ENCODE assay signal across 7 mouse cellular contexts in the genomic region with DNA sequence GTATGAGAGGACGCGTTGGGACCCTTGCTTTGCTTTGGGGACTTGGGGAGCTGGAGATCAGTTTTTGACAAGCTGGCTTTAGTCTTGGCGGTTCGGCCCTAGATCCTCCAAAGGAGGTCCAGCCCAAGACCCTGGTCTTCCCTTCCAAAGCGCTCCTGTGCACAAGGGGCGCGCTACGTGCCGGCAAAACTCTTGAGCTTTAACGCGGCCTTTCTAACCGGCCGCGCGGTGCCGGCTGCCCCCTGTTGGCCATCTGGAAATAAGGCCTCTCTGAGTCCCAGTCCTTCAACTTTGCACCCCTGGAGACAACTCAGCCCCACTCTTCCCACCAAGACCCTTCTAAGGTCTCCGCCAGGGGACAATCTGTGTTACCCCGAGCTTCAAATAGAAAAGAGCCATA. TPM values are rescaled to one million over a fixed set of nuclear protein-coding genes. Genes with fewer than 3 reads are reported as not detected.
DNase-seq lines count a peak whose midpoint lies in the region; ATAC-seq lines count a peak whose summit lies in the region.

No protein-coding gene starts in this region.

- peak overlapping the region; percentile 79 for H3K4me3 ChIP-seq in embryonic facial prominence, embryonic 11.5 days (ENCODE audit: low read depth, low read length)
- peak overlapping the region; percentile 55 for H3K4me3 ChIP-seq in liver, embryonic 11.5 days (ENCODE audit: low read depth, low read length)

- H3K4me2 ChIP-seq in embryonic facial prominence, embryonic 11.5 days (ENCODE audit: low read depth, low read length), result peak overlapping the region; percentile 82
- H3K4me2 ChIP-seq in liver, embryonic 11.5 days, result peak overlapping the region; percentile 75

- H3K27ac ChIP-seq in embryonic facial prominence, embryonic 11.5 days (replicated peaks; ENCODE audit: low read depth, low read length), result peak overlapping the region; percentile 96
- no peak overlapping the region for H3K27ac ChIP-seq in liver, embryonic 11.5 days (ENCODE audit: low read depth, low read length)

- DNase-seq in adrenal gland, postnatal 36 days, result peak; percentile 78 to 87
- DNase-seq in embryonic facial prominence, embryonic 11.5 days (ENCODE audit: low spot score), result peak; percentile 92
- peak; percentile 33 to 66 for DNase-seq in heart, adult 9 months (ENCODE audit: low spot score in 2 of 2)
- DNase-seq in kidney, adult 8-10 months, result peak; percentile 61 to 74
- DNase-seq in liver, embryonic 11.5 days (ENCODE audit: low spot score), result peak; percentile 59
- DNase-seq in neural tube, embryonic 10.5 days (ENCODE audit: extremely low spot score, low spot score), result peak; percentile 84
- DNase-seq in urinary bladder, adult 2 months (ENCODE audit: low spot score), result peak; percentile 63

- no peaks in the 10 kb centered on the region for H3K36me3 ChIP-seq in embryonic facial prominence, embryonic 11.5 days (replicated peaks; ENCODE audit: control insufficient read depth, insufficient read depth, low read depth, low read length)
- no peaks in the 10 kb centered on the region for H3K36me3 ChIP-seq in liver, embryonic 11.5 days (ENCODE audit: control insufficient read depth, insufficient read depth, low read length)

- peak overlapping the region; percentile 94 for H3K9ac ChIP-seq in embryonic facial prominence, embryonic 11.5 days (replicated peaks; ENCODE audit: low read length)
- no peak overlapping the region for H3K9ac ChIP-seq in liver, embryonic 11.5 days (ENCODE audit: low read depth, low read length)

- 1% methylated on average over 18 of the region's 18 CpGs for WGBS in embryonic facial prominence, embryonic 11.5 days
- 1% methylated on average over 18 of the region's 18 CpGs for WGBS in liver, embryonic 11.5 days

- H3K27me3 ChIP-seq in embryonic facial prominence, embryonic 11.5 days (ENCODE audit: control insufficient read depth, insufficient read depth, low read length), result no peaks in the 10 kb centered on the region
- H3K27me3 ChIP-seq in liver, embryonic 11.5 days (replicated peaks; ENCODE audit: control insufficient read depth, insufficient read depth, low read length), result peaks cover 97% of the 10 kb centered on the region

- H3K9me3 ChIP-seq in embryonic facial prominence, embryonic 11.5 days (replicated peaks; ENCODE audit: control insufficient read depth, low read length), result no peaks in the 10 kb centered on the region
- no peaks in the 10 kb centered on the region for H3K9me3 ChIP-seq in liver, embryonic 11.5 days (ENCODE audit: control insufficient read depth, low read length)

- ATAC-seq in embryonic facial prominence, embryonic 11.5 days (replicated peaks; ENCODE audit: insufficient number of reproducible peaks, low FRiP score, low TSS enrichment, low read depth), result no peak
- ATAC-seq in liver, embryonic 11.5 days (replicated peaks; ENCODE audit: low FRiP score), result no peak

- H3K4me1 ChIP-seq in embryonic facial prominence, embryonic 11.5 days (ENCODE audit: control insufficient read depth, insufficient read depth, low read length), result peaks cover 2% of the 10 kb centered on the region
- no peaks in the 10 kb centered on the region for H3K4me1 ChIP-seq in liver, embryonic 11.5 days (replicated peaks; ENCODE audit: control insufficient read depth, insufficient read depth, low read length)

RNA-seq across cellular contexts. Expression of a gene that starts 2.9 kb away (rescaled TPM):
- 10 to 100 TPM; 25.8 to 44.3 TPM for total RNA-seq in adrenal gland, postnatal 36 days (2021)
- polyA plus RNA-seq in embryonic facial prominence, embryonic 11.5 days (2014; fragmentation: Nextera tagmentation; extraction: Ambion mirVana), result 66.6 and 67.4 TPM in 2 replicates
- 2.2 and 3.7 TPM in 2 replicates for polyA plus RNA-seq in liver, embryonic 11.5 days (2014; fragmentation: Nextera tagmentation; extraction: Ambion mirVana)
- polyA plus RNA-seq in urinary bladder, adult 2 months (2012; rRNA removed), result 64.0 and 69.0 TPM in 2 replicates

Comparison
In these comparisons a context has a peak if more than half of its experiments do, and no peak if none do; other contexts are left out.
1. RNA of a gene that starts 2.9 kb away (polyA plus RNA-seq): 64.0 to 69.0 TPM in urinary bladder, adult 2 months and 66.6 to 67.4 TPM in embryonic facial prominence, embryonic 11.5 days; 2.2 to 3.7 TPM in liver, embryonic 11.5 days; every median in the first group is over 10 times any median in the second.
2. Peak in every context shown above with its lines, with median percentiles within 50 percentile points of each other: DNase-seq.